In genomic region chr17:62879526-62880310, GRCm38 (mm10) we compare ENCODE assay signal across 9 mouse cellular contexts. TPM values are rescaled to one million over a fixed set of nuclear protein-coding genes. Genes with fewer than 3 reads are reported as not detected.
DNase-seq lines count a peak whose midpoint lies in the region; ATAC-seq and TF ChIP-seq lines count a peak whose summit lies in the region.
"Had no signal": no experiment of that assay in that cellular context is flagged by ENCODE, and none has a peak within 500 bp of the region (broad histone marks: within the 10 kb centered on the region; RNA-seq: fewer than 3 reads in every experiment).

No protein-coding gene starts in this region.

- no peaks in the 10 kb centered on the region for H3K27me3 ChIP-seq in cerebellum, adult 2 months (ENCODE audit: control insufficient read depth, insufficient read depth, low read length)
- no peaks in the 10 kb centered on the region for H3K27me3 ChIP-seq in intestine, embryonic 16.5 days (replicated peaks; ENCODE audit: control insufficient read depth, insufficient read depth, low read length)
- peaks cover 75% of the 10 kb centered on the region for H3K27me3 ChIP-seq in liver, embryonic 15.5 days

- peak overlapping the region; percentile 92 for H3K4me2 ChIP-seq in intestine, embryonic 16.5 days (ENCODE audit: low read depth, low read length)
- peak overlapping the region; percentile 74 for H3K4me2 ChIP-seq in liver, embryonic 15.5 days

- no peak for TF ChIP-seq CTCF in cerebellum, adult 2 months (IDR thresholded peaks at IDR 0.05; ENCODE audit: borderline replicate concordance, insufficient read depth, low read depth, low read length)

- peak overlapping the region; percentile 84 for H3K9ac ChIP-seq in intestine, embryonic 16.5 days (ENCODE audit: low read depth, low read length)
- H3K9ac ChIP-seq in liver, embryonic 15.5 days: no peak overlapping the region

- peak overlapping the region; percentile 63 for H3K4me3 ChIP-seq in cerebellum, adult 2 months (replicated peaks; ENCODE audit: insufficient read depth, low read depth, low read length)
- peak overlapping the region; percentile 81 for H3K4me3 ChIP-seq in intestine, embryonic 16.5 days (ENCODE audit: low read length)
- H3K4me3 ChIP-seq in liver, embryonic 15.5 days (replicated peaks): peak overlapping the region; percentile 59

- WGBS in cerebellum, adult 2 months: under 1% methylated on average over 45 of the region's 45 CpGs
- under 1% methylated on average over 45 of the region's 45 CpGs for WGBS in intestine, embryonic 16.5 days
- WGBS in liver, embryonic 15.5 days (ENCODE audit: insufficient replicate concordance): 2% methylated on average over 45 of the region's 45 CpGs

- no peak for TF ChIP-seq POLR2A in cerebellum, adult 2 months (IDR thresholded peaks at IDR 0.05; ENCODE audit: borderline replicate concordance, insufficient read depth, low read length)

- no peak overlapping the region for H3K27ac ChIP-seq in cerebellum, adult 2 months (ENCODE audit: insufficient read depth, low read length)
- H3K27ac ChIP-seq in intestine, embryonic 16.5 days (ENCODE audit: low read length): peak overlapping the region; percentile 23
- H3K27ac ChIP-seq in liver, embryonic 15.5 days (replicated peaks): no peak overlapping the region
- H3K27ac ChIP-seq: macrophage had no signal

- peak; percentile 30 to 34 for DNase-seq in left cerebral cortex, adult 18-20 months (ENCODE audit: low spot score in 2 of 2)
- DNase-seq in left cerebral cortex, adult 11 months (ENCODE audit: low spot score): no peak
- peak; percentile 15 to 23 for DNase-seq in cerebellum, adult 2 months
- DNase-seq in forelimb bud, embryonic 11.5 days (ENCODE audit: low read depth, low spot score): peak; percentile 61
- DNase-seq in ovary, postnatal 36 days (ENCODE audit: low spot score): peak; percentile 46
- peak; percentile 40 to 63 for DNase-seq in urinary bladder, postnatal 4 days (ENCODE audit: low spot score in 2 of 2)

- no peak for ATAC-seq in intestine, embryonic 16.5 days
- no peak for ATAC-seq in liver, embryonic 15.5 days (ENCODE audit: insufficient read depth)

- H3K36me3 ChIP-seq in intestine, embryonic 16.5 days (ENCODE audit: control insufficient read depth, insufficient read depth, low read length): no peaks in the 10 kb centered on the region
- H3K36me3 ChIP-seq in liver, embryonic 15.5 days (replicated peaks): no peaks in the 10 kb centered on the region

- no peaks in the 10 kb centered on the region for H3K9me3 ChIP-seq in intestine, embryonic 16.5 days (ENCODE audit: control insufficient read depth, low read length)
- H3K9me3 ChIP-seq in liver, embryonic 15.5 days (replicated peaks): no peaks in the 10 kb centered on the region

- no peaks in the 10 kb centered on the region for H3K4me1 ChIP-seq in cerebellum, adult 2 months (ENCODE audit: control insufficient read depth, insufficient read depth, low read length)
- H3K4me1 ChIP-seq in intestine, embryonic 16.5 days (ENCODE audit: control insufficient read depth, insufficient read depth, low read length): peaks cover 8% of the 10 kb centered on the region; the same call in 1 of the 2 replicates
- peaks cover 7% of the 10 kb centered on the region; the same call in 1 of the 2 replicates for H3K4me1 ChIP-seq in liver, embryonic 15.5 days (replicated peaks)

RNA-seq across cellular contexts. Expression of gene Efna5, which starts 1.4 kb away (rescaled TPM):
- total RNA-seq in left cerebral cortex, adult 18-20 months (2021): 10 to 100 TPM; 34.1 to 42.3 TPM
- 4.1 and 5.2 TPM in 2 replicates for polyA plus RNA-seq in cerebellum, adult 2 months (2012; rRNA removed)
- 20.2 TPM in 2 replicates for polyA plus RNA-seq in intestine, embryonic 16.5 days (2015; fragmentation: Nextera tagmentation; extraction: Ambion mirVana)
- 1.5 and 1.6 TPM in 2 replicates for polyA plus RNA-seq in liver, embryonic 15.5 days (2015; fragmentation: Nextera tagmentation; extraction: Ambion mirVana)
- polyA plus RNA-seq: macrophage had no signal
